Mouse (Mus musculus): Measurements from ENCODE around the gene Ntrk2. TPM values are rescaled to one million over a fixed set of nuclear protein-coding genes. Genes with fewer than 3 reads are reported as not detected.
A peak's percentile ranks its signal among the peaks of the same experiment; 100 is the strongest.

The Ntrk2 gene
- total RNA-seq, 2 experiments from 2014 or later = 292 to 320 TPM

DNA sequence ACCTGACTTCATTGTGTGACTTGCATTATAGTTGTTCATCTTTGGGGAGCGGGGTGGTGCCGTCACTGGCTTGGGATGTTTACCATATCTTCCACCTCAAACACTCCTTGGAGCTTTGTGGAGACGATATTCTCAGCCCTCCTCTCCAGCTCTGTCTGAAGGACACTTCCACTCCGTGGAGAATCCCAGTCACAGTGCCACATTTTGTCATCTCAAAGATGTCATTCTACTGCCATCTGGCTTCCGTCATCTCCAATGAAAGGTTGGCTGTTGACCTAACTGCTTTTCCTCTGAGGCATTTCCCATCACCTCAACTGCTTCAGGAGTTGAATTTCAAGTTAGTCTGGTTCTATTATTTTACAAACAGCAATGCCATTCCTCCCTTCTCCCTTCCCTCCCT is 376.3 kb downstream of the Ntrk2 start:
- DNase-seq (ENCODE audit: low spot score in 2 of 2) = peak; percentile 16 to 56

Other genes starting within 250 kb of the Ntrk2 start
- under 1 TPM; 0.07 to 0.85 TPM for gene Slc28a3, start 195.7 kb upstream of the Ntrk2 start, total RNA-seq (2021)

Measured in layer of hippocampus, postnatal 14 days (tissue).